Mouse (Mus musculus): ENCODE results near the gene Ntrk3.

Gene Ntrk3

DNA sequence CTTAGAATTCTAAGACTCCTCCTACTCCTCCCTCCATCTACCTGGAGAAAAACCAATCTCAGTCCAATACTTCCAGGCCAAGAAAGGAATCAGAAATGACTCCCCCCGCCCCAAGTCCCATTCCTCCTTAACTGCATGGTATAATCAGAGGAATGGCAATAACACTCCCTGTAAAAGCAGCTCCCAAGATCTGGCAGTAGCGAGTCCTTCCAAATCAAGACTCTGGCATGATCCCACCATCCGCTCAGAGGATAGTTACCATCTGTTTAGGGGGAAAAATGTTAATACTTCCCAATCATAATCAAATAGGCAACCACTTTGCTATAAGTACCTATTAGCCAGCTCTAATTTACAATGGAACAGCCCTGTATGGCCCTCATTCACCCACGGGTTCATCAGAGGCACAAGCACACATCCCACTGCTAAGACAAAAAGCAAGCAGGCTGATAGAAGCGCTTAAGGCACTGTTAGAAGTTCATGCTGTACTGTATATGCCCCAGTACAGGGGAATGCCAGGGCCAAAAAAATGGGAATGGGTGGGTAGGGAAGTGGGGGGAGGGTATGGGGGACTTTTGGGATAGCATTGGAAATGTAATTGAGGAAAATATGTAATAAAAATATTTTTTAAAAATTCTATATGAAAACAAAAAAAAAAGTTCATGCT is 294.3 kb downstream of the Ntrk3 start:
- in situ Hi-C loops (cut with MboI): no loop called here

DNA sequence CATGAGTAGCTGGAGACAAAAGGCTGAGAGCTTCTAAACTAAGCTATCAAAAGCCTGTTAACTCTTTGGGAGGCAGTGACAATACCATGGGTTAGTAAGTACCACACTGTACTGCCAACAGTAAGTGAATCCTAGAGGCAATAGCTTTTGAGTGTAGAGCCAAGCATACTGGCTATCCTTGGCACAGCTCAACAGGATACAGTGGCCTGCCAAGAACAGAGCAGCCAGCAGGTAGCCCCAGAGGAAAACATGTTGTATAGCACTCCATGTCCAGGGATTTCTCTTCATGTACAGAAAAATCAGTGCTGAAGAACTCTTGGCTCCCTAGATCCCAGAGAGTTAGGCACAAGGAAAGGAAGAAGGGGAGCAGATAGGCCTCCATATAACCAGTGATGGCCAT is 296.1 kb downstream of the Ntrk3 start:
- in situ Hi-C loops (cut with MboI): no loop called here

DNA sequence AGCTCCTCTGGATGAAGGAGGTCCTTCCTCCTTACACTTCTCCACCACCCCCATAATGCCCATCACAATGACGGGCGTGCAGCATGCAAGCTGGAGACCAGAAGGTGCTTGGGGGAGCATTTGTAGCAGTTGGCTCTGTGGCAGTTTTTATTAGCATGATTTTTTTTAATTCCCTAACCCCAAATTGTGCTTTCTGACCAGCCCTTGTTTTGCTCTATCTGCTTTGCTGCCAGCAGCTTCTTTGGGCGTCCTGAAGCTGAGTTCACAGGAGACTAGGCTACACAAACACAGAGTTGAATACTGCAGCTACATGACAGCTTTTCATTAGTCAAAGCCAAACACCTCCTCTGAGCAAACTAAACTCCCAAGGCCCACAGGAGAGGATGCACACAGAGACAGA is 296.9 kb downstream of the Ntrk3 start:
- in situ Hi-C loops (cut with MboI): no loop called here

DNA sequence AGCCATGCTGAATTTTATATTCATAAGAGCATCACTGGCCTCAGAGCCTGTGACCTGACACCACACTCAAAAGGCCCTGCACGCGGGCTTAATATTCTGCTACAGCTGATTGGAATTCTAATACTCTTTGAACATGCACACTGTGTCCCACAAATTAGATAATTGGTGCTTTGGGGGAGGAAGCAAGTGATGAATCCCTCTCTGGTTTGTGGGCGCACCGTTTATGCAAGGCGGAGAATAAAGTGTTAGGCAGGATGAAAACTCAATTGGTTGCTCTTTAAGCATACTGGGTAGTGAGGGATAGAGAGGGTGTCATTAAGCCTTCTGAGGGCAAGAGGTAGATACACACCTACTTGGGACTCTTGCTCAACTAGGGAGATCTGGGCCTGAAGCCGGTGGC is 297.3 kb downstream of the Ntrk3 start:
- in situ Hi-C loops (cut with MboI): no loop called here

DNA sequence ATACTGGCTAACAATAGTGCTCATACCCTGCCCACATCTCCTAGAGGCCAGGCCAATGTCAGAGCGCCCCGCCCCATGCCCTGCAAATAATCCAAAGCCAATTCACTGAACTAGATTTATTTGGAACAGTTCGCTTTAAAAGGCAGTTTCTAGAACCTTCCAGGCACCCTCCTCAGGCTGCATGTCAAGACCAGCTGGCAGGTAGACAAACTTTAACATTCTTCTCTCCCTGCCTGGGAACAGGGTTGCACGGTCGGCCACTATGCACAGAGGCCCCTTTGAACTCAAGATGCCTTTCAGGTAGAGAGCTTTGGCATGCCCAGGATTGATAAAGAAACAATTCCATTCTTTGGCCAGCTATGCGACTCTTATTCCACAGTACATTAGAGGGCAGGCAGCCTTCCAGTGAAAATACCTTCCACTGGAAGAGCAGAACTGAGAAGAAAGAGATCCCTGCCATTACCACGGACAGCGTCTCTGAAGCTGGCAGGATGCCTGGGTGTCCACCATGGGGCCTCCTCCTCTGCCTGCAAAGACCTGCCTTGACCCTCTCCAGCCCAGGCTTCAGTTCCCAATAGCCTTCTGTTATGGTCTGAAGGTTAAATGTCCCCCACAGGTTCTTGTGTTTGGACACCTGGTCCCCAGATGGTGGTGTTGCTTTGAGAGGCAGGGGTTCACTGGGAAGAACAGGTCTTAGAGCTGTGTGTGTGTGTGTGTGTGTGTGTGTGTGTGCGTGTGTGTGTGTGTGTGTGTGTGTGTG is 298.3 kb downstream of the Ntrk3 start:
- in situ Hi-C loops (cut with MboI): no loop called here

DNA sequence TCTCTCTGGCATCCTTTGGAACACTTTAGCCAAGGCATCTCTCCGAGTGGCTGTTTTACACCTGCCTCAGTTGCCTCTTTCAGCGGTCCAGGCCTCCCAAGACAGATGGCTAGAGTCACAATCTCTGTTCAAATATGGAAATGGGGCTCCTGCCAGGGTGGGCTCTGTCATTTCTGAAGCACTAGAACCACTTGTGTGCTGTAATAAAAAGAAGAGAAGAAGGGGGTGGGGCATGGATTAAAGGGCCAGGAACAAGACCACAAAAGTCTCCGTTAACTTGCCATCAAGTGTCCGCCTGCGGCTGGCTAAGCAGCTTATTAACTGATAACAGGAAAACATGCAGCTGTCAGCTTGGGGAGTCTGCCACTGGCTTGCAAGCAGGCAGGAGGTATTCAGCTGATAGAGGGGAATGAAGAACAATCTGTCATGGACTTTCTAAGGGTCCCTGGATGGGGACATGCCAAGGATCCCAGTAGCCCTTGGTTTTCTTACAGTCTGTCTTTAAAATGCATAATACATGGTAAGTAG is 304.1 kb downstream of the Ntrk3 start:
- in situ Hi-C loops (cut with MboI): no loop called here

DNA sequence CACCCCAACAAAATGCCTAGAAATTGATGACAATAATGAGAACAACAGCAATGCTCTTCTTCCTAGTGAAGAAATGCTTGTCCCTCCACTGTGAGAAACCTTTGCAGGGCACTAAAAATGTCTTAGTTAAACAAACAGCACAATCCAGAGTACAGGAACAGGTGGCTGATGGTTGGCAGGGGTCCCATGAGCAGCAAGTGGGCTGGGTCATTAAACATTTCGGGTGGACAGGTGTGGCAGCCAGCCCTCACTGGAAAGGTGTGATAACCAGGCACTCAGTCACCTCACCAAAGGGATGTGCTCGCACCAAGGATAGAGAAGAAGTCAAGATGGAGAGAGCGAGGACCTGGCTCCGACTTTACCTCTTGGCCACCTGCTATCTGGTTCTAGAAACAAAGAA is 306.2 kb downstream of the Ntrk3 start:
- in situ Hi-C loops (cut with MboI): no loop called here

DNA sequence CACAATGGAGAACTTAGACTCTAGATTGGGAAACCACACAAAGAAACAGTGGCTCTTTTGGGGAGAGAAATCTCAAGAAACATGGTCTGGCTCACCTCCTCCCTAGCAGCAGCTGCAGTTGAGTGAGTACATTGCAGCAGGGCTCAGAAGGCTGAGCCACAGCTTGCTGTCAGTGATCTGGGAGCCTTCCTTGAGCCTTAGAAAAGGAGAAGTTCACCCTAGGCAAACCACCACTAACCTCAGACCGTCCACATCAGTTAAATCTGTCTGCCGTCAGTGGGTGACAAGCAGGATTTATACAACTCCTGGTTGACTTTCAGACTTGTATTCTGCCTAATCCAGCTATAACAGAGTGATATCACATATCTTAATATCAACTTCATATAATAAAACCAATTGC is 325.6 kb downstream of the Ntrk3 start:
- in situ Hi-C loops (cut with MboI): no loop called here

DNA sequence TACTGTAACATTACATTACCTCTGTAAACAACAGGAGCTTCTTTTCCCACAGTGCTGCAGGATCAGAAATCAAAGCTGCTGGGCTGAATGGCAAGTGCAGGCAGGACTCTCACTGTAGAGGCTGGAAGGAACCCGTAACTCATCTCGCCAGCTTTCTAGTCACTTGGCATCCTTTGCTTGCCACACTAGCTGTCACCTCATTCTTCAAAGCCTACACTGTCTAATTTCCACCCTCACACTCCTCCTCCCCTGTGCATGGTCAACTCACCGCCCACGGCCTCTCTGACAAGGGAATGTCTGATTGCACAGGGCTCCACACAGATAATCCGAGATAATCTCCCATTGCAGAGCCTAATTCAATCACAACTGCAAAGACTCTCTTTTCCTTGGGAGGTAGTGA is 327.8 kb downstream of the Ntrk3 start:
- in situ Hi-C loops (cut with MboI): no loop called here

DNA sequence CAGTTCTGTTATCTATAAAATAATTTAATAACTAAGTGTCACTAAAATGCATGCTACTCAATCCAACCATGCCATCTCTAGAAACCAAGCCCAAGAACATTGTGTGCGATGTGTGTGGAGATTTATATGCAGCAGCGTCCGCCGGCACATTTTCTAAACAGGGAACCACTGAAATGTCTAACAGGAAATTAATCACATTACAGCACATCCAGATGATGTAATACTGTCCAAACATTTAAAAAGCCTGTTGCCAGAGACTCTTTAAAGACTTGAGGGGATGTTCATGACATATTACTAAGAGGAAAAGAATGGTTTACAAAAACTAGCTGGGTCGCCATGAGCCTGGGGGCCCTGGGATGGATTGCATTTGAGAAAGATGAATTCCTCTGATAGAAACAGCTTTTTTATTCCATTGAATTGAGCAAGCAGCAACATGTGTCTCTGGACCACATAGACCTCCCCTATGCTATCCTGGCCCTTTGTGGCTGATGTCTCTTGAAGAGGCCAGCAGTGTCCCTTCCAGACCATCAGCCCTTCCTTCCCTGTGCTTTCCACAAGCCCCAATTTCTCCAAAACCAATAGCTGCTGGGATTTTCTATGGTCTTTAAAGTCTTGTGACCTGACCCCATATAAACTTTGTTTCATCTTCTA is 331.0 kb downstream of the Ntrk3 start:
- in situ Hi-C loops (cut with MboI): no loop called here

DNA sequence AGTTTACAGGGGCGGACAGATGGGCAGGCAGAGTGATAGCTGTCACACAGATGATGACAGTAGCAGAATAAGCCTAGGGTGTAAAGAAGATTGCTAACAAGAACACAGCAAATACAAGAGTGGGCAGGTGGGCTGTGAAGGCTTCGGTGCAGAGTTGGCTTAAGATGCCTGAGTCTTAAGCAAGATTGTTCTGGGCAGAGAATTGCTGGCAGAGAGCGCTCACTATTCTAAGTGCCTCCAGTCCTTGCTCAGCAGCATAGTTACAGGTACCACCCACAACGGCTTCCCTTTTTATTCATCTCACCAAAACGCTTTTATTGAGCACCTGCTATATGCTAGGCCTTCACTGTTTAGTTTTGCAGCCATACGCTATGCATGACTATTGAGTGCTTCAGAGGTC is 333.3 kb downstream of the Ntrk3 start:
- in situ Hi-C loops (cut with MboI): no loop called here

DNA sequence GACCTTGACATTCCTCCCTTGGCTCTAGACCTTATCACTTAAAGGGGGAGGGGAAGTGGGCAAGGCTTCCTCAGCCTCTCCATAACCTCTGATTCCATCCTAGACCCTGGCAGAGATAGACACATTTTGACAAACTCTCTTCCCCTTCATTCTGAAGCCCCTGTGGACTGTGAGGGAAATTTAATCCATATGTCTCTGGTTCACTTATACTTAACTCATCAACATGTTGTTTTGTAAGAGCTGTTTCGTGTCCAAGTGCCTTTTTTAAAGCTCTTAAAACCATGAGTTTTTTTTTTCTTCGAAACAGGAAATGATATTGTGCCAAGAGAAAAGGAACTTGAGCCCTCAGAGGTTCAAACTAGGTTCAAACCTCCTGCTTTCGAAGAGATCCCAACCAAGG is 335.3 kb downstream of the Ntrk3 start:
- in situ Hi-C loops (cut with MboI): no loop called here

DNA sequence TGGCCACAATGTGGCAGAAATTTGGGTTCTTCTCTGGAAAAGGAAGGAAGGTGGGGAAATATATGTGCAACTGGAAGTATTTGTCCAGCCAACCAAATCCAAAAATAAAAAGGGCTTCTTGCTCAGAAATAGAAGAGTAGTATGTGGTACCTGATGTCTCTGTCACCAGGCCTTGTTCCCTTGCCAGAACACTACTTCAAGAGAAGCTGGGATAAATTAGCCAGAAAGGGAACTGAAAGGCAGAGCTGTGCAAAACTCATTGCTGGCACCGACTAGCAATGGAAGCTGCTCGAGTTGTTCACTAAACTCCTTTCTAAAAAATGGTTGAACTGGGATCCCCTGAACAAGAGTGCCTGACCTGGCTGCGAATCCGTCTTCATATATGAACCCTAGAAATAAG is 337.6 kb downstream of the Ntrk3 start:
- in situ Hi-C loops (cut with MboI): no loop called here

DNA sequence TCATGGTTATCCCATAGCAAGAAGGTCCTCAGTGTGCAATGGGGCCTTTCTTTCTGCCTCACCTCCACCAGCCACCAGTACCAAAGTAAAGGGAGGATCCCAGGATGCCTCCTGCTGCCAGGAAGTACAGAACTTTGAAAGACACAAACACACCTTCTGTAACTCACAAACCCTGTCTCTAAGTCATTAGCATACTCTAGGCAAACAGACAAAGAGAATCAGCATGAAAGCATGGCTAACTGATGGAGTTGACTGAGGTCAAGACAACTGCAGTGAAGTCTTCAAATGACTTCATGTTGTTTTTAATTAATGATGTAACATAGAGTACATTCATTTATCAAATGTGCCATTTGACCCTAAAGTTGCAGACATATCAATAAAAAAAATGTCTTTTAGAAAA is 339.4 kb downstream of the Ntrk3 start:
- in situ Hi-C loops (cut with MboI): no loop called here

DNA sequence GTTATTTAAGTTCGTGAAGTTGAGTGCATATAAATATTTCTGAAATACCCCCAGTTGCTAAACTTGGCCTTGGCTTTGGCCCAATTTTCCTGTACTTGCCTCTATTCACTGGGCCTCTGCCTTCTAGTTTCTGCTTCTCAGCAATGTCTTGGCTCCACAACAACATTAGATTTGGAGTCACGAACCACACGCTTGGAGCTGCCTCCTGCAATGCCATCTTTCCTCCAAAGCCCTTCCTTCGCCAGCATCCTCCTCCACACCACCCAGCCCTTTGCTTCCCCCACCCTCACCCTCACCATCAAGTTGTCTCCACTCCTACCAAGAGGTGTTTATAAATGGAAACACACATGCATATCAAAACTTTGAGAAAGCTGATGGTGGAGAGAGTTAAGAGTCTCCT is 340.6 kb downstream of the Ntrk3 start:
- in situ Hi-C loops (cut with MboI): no loop called here

DNA sequence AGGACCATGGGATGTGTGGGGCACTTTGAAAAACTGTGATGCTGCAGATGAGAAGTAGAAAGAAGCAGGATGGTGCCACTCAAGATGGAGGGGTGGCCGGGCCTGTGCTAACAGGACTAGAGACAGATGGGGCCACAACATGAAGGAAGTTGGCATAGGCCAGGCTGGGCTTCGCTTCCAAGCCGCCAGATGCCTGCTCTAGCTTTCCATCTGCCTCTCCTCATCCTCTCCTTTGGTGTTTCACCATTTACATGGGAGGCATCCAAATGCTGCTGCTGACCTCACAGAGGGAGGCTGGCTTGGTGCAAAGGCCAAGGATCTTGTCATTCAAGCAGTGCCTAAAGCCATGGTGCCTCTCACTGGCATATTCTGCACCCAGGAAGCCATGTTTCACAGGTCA is 347.8 kb downstream of the Ntrk3 start:
- in situ Hi-C loops (cut with MboI): no loop called here

DNA sequence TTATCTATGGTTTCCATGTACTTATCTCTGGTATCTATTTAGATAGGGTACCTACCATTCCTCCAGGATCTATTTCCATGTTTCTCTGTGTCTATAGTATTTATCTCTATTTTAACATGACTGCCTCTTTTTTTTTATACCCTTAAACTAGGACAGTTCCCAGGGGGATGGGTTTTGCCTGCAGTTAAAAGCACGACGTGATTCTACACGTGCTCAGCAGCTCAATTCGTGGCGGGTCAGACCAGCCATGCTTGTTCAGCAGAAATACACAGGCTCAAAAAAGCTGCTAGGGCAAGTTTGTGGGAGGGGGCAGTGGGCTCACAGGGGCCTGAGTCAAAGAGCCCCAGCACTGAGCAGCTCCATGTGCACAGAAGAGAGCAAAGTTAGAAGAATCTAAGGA is 349.7 kb downstream of the Ntrk3 start:
- in situ Hi-C loops (cut with MboI): no loop called here

DNA sequence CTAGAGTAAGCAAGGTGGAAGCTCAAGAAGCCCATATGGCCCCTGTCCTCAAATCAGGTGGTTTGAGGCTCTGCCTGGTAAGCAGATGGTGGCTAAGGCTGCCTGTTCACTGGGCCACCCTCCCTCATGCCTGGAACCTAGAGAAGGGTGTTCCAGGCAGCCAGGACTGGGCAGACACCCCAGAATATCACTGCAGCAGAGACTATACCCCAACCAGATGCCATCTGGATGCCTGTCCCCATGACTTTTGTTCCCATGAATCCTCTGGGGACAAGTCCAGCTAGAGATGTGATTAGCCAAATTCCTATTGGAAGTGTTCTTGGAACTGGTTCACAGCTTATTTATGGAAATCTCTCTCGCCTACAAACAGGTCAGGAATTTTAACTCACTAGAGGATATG is 351.8 kb downstream of the Ntrk3 start:
- in situ Hi-C loops (cut with MboI): no loop called here

DNA sequence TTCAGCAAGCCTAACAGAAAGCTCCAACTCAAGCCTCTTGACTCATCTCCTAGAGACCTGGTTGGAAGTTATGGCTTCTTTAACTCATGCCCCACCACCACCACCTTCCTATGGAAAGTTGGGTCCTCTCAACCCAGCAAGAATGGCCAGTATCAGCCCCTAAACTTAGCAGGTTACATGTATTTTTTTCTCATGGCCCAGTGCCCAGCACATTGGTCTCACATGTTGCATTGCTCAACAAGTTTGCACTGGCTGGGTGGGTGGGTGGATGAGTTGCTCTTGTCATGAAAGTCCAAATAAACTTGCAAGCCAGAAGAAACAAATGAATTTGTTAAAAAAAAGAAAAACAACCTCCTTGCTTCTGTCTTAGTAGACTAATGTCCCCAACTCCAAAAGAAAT is 353.7 kb downstream of the Ntrk3 start:
- in situ Hi-C loops (cut with MboI): no loop called here

DNA sequence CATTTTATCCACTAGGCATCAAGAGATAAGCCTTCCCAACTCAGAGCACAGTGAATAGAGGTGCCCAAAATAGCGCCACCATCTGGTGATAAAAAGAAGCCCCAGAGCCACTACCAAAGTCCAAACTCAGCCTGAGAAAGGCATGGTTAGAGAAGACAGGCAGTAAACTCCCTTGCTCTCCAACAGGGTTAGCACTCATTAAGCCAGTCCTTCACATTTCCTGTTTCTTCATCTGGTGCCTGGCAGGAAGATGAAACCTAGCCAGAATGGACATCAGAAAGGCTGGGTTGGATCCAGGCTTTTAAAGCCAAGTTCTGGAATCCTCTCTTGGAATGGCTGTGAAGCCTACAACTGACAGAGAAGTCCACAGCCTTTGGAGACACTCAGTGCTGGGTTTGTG is 355.7 kb downstream of the Ntrk3 start:
- in situ Hi-C loops (cut with MboI): no loop called here

DNA sequence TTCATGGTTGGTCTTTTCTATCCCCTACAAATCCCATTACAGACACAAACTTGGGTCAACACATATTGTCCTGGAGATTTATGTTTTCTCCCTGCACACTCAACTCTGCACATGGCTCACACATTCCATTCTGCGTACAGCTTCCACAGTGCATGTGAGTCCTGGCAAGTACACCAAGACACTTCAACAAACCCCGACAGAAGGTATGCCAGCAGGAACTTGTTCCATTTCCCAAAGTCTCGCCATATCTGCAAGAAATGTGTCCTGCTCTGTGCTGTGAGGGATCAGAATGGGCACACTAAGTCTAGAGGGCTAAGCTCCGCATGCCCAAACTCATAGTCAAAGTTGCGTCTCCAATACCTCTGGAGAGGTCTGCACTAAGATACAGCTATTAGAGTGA is 358.0 kb downstream of the Ntrk3 start:
- in situ Hi-C loops (cut with MboI): no loop called here

DNA sequence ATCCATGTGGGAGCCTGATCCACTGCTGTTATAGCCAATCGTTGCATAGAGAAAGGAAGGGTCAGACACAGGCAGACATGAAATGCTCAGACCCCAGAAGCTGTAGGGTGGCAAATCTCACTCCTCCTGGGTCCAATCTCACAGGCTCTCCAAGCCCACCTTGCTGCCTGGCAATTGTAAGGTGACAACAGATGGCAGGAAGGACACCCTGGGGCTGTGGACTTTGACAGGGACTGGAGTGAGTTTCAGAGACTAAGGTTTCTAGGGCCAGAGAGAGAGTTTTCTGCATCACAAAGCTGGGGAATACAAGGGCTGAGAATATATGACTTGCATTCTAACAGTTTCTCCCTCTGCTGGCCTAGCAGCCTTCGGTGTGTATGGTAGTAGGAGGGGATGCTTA is 359.5 kb downstream of the Ntrk3 start:
- in situ Hi-C loops (cut with MboI): no loop called here

DNA sequence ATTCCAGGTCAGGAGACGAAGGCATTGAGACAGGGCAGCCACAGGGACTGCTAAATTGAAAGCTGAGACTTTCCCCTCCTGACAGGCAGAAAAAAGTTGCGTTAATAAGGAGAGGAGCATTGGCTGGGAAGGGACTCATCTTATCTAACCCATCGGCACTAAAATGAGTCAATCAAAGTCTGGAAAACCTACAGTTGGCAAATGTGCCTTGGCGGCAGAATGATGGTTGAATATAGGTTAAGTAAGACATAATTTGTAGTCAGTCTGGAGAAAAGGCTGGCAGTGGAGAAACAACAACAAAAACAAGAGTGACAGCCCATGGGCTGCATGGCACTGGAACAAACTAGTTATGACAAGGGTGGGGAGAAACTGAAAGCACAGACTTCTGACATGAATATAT is 360.9 kb downstream of the Ntrk3 start:
- in situ Hi-C loops (cut with MboI): no loop called here
